Mouse (Mus musculus) embryo, embryonic 9.5 days (tissue): ENCODE measurements around the gene Col13a1.

Source experiments
- DNase-seq: peaks from one replicate; pipeline ENCODE4 v3.0.0-alpha.2; 2017; ENCODE audit errors: extremely low spot score

Gene Col13a1

DNA sequence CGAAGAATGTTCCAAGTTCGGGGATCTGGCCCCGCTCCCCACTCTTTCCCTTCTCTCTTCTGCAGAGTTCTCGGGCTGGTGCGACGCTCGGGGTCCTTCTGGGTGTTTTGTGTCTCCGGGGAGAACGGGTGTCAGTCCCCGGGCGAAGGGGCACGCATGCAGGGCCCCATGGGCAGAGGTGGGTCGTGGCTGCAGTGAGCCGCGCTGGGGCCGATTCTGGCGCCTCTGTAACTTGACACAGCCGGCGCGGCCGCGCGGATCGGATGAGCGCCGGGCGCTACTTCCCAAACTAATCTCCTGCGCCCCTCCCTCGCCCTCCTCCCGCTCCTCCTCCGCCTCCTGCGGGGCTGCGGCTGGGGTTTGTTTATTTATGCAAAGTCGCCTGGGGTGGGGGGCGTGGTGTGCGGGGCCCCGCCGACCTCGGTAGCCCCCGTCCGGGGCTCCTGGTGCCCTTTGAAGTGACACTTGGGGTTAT, at the start of gene Col13a1:
Gene Col13a1 (minus strand): TSS at position 243 of the 475 bp plus-strand sequence.
- DNase-seq: peak; percentile 76

DNA sequence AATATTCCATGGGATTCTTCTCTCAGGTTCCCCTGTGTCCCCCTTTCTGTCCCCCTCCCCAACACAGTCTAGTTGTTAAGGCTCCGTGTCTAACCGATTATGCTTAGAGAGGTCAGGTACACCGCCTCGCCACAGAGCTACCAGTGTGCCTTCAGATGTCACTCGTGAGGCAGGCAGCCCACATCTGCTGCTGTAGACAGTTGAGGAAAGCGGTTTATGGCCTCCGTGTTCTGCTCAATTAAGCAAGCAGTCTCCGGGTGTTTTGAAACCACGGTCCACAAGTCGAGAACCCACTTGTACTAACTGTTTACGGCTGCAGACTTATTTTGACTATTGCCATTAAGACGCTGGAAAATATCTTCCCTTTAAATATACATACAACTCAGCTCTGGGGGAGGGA, 48.8 kb upstream of the Col13a1 start:
- no peak for DNase-seq

DNA sequence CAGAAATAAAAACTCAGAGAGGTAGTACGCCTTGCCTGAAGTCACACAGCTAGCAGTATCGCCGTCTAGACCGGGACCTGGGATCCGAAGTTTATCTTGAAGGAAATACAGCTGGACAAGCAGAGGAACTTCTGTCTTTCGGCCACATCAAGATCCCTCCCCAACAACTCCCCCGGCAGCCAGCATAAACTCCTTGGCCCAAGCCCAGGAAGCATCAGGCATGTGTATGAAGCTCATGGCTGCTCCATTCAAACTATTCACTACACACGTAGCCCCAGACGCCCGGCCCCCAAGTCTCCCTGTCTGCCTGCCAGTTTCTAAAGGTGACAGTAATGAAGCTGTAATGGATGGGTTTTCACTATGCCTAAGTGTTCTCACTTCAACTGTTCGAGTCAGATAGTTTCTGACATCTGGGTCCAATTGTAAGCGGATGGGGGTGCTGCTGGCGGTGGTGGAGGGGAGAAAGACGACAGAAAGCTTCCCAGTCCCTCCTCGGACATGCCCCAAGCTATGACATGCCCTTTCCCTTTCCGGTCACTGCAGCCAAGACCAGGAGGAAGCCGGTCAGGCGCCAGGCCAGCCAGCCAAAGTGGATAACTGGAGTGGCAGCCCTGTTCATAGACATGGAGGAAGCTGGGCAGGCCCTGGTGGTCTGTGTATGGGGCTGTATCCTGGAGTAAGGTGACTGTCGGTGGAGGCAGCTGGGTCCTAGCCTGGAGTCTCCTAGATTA, 45.1 kb upstream of the Col13a1 start:
- DNase-seq: peak; percentile 27

- DNase-seq: peak; percentile 73
Measured at GRCm38 (mm10) chr10:62020068-62020620, 41.2 kb upstream of the Col13a1 start.

DNA sequence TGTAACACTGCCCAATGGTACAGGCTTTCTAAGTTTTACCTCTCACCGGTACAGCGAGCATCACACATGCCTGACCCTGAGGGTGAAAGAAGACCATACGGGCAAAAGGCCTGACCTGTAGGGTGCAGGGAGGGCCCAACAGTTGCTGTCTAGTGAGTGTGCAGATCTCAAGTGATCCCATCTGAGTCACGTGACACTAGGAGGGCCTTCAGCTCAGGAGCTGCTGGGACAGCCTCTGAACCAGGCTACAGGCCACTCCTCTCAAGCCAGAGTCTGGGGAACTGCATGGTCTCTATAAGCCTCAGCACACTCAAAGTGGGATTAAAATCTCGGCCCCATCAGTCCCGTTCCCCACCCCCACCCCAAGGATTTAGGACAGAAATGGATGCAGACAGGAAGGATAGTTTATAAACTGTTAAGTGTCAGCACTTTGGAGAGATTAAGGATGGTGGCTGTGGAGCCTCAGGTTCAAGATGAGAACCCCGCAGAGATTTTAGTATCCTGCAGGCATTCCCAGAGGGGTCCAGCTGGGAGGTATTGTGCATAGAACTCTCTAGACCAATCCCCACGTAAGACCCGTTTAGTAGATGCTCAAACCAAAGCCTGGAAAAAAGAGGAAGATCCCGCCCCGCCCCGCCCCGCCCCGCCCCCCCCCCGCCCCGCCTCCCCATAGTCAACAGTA, 40.6 kb upstream of the Col13a1 start:
- peak; percentile 36 for DNase-seq

DNA sequence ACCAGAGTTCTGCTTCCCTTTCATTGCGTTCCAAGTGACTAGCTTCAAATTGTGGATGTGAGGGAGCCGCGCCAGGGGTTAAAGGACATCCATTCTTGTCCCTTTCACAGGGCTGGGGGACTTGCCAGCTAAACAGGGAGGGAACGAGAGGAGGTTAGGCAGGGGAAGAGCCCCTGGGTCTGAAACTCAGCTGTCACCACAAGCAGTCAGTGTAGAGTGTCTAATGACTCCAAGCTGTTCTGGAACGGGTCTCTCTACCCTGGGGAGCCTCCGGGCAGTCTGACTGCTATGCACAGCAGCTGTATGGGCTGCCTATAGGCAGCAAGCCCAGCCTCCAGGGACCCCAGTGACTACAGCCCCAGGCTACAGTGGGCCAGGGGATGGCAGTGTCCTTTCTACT, 38.0 kb upstream of the Col13a1 start:
- peak; percentile 34 for DNase-seq

- no peak for DNase-seq
Measured at GRCm38 (mm10) chr10:62013190-62013589, 34.3 kb upstream of the Col13a1 start.

GRCm38 (mm10) chr10:62012371-62012770, 33.5 kb upstream of the Col13a1 start:
- DNase-seq: no peak

GRCm38 (mm10) chr10:62009981-62010500, 31.1 kb upstream of the Col13a1 start:
- no peak for DNase-seq

- DNase-seq: no peak
Measured at GRCm38 (mm10) chr10:62007958-62008357, 29.1 kb upstream of the Col13a1 start.

DNA sequence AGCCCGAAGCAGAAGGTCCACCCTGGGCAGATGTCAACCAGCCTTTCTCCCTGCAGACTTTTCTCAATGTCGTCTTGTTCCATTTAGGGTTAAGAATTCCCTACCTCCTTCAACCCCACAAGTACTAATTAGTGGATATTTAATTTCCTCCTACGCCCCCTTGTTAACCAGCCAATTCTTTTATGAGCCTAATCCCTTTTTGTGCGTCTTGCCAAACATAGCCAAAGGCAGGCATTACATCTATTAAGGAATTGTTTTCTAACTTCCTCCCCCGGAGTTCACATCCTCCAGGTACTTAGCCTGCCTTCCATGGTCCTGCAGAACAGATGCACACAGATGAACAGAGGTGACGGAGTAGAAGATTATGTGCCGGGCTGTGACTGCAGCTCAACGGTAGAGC, 27.5 kb upstream of the Col13a1 start:
- no peak for DNase-seq

DNA sequence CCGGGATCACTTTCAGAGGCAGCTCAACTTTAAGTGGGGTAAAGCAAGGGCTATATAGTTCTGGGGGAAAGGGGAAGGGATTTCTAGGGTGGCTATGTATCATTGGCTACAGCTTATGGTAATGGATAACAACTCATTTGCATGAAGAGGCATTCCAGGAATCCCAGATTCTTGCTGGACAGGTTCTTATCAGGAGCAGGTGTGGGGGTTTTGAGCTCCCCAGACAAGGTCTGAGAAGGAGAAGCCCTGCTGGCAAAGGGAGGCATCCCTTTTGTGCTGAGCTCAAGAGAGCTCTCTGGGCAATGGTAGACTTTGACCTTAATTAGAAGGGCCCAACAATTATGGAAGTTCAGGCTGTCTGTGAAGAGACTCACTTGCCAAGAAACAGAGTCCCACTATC, 21.3 kb upstream of the Col13a1 start:
- DNase-seq: no peak

DNA sequence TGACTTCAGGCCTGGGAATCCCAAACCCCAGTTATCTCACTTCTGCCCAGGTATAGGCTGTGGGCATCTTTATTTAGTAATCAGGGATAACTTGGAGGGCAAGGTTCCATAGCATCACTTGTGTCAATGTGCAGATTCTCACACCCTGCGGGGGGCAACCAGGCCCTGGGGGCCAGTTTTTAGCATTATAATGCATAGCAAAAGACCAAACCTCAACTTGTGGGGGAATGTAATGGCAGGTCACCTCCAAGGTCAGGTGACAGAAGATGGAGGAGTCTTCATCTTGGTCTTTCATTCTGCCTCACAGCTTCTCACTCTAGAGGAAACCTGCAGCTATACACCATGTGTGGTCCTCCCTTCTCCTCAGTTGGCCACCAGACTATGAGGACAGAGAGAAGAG, 20.9 kb upstream of the Col13a1 start:
- no peak for DNase-seq

DNA sequence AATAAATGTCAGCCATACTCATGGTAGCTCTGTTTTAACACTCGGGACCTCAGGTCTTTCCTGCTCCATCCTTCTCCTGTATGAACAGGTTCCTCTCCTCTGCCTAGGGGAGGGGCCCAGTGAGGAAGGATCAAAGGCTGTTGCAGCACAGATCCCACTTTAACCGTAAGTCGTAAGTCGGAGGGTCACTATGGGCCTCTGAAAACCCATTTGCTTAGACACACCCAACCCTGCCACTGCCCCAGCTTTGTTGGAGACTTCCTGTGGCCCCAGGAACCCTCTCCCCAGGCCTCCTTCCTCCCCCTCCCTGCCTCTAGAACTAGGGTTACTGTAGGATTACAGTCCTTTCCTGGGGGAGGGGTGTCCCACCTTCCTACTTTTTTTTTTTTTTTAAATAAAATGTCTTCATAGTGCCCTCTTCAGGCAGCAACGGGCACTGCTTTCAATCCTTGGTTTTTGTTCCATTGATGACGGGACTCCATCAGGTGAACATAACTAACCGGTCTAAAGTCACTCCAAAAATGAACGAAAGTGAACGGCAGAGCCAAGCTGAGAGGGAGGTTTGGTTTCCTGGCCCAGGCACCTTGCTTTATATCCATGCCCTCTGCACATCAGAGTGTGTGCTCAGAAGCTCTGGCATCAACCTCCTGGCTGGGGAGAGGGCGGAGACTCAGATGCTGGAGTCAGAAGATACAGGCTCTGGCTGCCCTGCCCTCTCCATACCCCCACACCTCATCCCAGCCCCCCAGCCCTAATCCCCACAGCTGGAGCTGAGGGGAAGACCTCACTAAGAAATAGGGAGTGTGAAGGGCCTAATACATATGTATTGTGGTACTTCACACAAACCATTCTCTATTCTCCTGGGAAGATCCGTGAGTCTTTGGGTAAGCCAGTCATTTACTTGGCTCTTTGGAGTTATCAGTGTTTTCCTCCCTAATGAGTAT, 12.8 kb upstream of the Col13a1 start:
- DNase-seq: no peak

GRCm38 (mm10) chr10:61980424-61980823, 1.5 kb upstream of the Col13a1 start:
- DNase-seq: peak; percentile 91

DNA sequence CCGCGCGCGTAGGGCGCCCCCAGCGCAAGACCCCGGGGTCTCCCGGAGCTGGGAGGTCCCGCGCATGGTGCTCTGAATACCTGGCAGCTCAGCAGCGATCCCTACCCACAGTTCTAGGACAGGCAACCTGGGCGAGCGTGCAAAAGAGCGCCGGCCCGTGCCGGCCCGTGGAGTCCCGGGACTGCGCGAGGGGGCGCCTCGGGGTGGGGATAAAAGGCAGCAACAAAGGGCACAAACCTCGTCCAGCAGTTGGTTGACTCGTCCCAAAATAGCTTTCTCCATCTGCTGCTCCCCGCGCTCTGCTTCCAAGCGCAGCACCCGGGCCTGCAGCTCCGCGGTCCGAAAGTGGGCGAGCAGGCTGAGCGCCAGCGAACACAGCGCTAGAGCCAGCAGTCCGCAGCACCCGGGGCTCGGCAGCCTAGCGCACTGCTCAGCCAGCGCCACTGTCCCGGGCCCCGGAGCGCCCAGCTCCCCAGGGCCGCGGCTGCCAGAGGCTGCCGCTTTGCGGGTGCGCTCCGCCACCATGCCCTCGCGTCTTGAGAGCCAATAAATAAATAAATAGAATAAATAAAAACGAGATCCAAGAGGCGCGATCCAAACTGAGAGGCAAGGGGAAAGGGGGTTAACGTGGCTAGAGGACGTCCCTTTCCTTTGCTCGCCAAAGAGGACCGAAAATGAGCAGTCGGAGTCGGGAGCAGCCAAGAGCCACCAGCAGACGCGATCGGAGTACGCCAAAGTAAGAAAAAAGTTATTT, 619 bp downstream of the Col13a1 start:
- DNase-seq: peak; percentile 66

DNA sequence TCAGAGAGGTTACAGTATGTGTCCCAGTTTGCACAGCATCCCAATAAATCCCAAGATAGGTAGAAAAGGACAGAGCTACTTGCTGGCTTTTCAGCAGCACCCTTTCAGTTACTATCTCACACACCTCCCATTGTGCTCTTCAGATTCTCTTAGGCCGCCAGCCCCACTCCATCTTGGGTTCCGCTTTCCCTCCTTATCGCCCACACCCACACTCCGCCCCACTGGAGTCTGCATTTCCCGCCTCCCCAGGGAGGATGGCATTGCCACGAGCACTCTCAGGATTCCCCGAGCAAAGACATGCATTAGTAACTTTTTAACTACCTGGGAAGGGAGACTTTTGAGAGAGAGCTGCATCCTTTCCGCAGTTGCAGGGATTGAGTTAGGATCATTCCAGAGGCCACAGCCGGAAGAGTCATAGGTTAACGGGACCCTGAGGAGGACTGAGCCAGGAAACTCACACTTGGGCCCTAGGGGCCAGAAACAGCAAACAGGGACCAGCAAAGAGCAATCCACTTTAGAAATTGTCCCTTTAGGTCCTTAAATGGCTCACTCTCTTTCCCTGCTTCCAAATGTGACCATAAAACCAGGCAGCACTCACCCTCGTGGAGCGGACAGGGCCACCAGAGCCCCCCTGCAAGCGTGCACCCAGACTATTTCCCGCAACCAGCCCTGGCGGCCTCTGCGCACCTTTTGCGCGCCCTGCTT, 1.4 kb downstream of the Col13a1 start:
- no peak for DNase-seq

DNA sequence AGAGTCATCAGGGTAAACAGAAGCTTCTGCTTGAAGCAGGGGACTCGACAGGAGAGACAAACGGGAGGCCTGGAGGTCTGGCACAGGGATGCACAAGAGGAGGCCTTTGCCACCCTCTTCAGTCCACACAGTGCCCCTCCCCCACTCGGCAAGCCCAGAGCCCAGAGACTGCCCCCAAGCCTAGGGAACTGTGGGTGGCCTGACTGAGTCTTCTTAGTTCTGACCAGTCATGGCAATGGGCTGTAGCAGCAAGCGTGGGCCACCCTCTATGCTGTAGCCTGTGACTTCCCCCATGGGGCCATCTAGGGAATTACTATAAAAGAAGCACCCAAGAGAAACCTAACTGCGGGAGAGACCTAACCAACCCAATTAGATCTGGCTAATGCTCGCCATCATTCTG, 1.9 kb downstream of the Col13a1 start:
- DNase-seq: peak; percentile 54

- no peak for DNase-seq
Measured at GRCm38 (mm10) chr10:61974581-61974980, 4.3 kb downstream of the Col13a1 start.

DNA sequence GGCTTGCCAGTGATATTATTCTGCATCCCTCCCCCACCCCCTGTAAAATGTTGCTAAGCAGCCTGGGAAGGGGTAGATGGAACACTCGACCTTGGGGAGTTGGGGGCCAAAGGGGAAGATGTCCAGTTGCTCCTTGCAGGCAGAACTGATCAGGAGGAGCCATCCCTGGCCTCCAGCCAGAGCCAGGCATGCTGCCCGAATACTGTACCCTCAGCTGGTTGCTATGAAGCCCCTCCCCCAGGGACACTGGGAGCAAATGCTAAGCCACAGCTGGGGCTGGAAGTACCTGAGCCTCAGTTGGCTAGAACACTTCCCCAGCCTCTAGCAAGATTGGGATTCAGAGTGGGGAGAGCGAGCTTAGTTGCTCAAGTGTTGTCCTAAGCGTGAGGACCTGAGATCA, 6.9 kb downstream of the Col13a1 start:
- no peak for DNase-seq
